Mouse (Mus musculus) lung, postnatal 0 days (tissue): Measurements from ENCODE around the gene Gls2. TPM values are rescaled to one million over a fixed set of nuclear protein-coding genes. Genes with fewer than 3 reads are reported as not detected.

Experiments
- ATAC-seq: fragments of 200-750 bp; cut with Nextera tagmentation; 2 replicates; pipeline ENCODE4 v1.8.0; 2017; ENCODE audit warnings: moderate library complexity
- DNase-seq: peaks from one replicate; pipeline ENCODE4 v3.0.0-alpha.2; 2016; ENCODE audit warnings: low spot score
- H3K27ac ChIP-seq: fragments of 300-500 bp; sonication (generic); 2 replicates; pipeline ENCODE4 v1.5.1; 2014; ENCODE audit warnings: antibody characterized with exemption, mild to moderate bottlenecking, low read length, mixed read lengths
- H3K27me3 ChIP-seq: fragments of 300-500 bp; sonication (generic); replicated peaks from 2 replicates; pipeline ENCODE4 v1.6.1; 2014; ENCODE audit warnings: low read length, mixed read lengths; ENCODE audit not compliant: insufficient read depth
- H3K36me3 ChIP-seq: fragments of 300-500 bp; sonication (generic); 2 replicates; pipeline ENCODE4 v1.6.1; 2014; ENCODE audit warnings: low read length, mixed read lengths; ENCODE audit not compliant: insufficient read depth
- H3K4me1 ChIP-seq: fragments of 300-500 bp; sonication (generic); 2 replicates; pipeline ENCODE4 v1.6.1; 2014; ENCODE audit warnings: antibody characterized with exemption, low read depth, low read length, mixed read lengths; ENCODE audit not compliant: insufficient read depth
- H3K4me2 ChIP-seq: fragments of 300-500 bp; sonication (generic); replicated peaks from 2 replicates; pipeline ENCODE4 v1.6.1; 2014; ENCODE audit warnings: low read depth, mild to moderate bottlenecking, low read length, moderate library complexity, mixed read lengths
- H3K4me3 ChIP-seq: fragments of 300-500 bp; sonication (generic); 2 replicates; pipeline ENCODE4 v1.5.1; 2014; ENCODE audit warnings: low read depth, low read length
- H3K9ac ChIP-seq: fragments of 300-500 bp; sonication (generic); replicated peaks from 2 replicates; pipeline ENCODE4 v1.6.1; 2014; ENCODE audit warnings: low read depth, mild to moderate bottlenecking
- H3K9me3 ChIP-seq: fragments of 300-500 bp; sonication (generic); 2 replicates; pipeline ENCODE4 v1.6.1; 2016; ENCODE audit warnings: low read length, mixed read lengths
- CTCF ChIP-seq: IDR thresholded peaks from 2 replicates; pipeline ENCODE4 v1.5.1; 2016; ENCODE audit warnings: antibody characterized with exemption, mild to moderate bottlenecking
- EP300 ChIP-seq: IDR thresholded peaks from 2 replicates; pipeline ENCODE4 v1.6.1; 2016; ENCODE audit warnings: antibody characterized with exemption, mild to moderate bottlenecking, control low read depth
- WGBS: fragments of 180-500 bp; shearing (Covaris S2); extraction: QIAGEN DNeasy Blood & Tissue Kit; methylation state at CpG from one replicate; pipeline ENCODE4 v1.1.7; 2014; 5-methylcytosine and 5-hydroxymethylcytosine counted together
- polyA plus RNA-seq: library from polyadenylated mRNA; unstranded; fragments of >200 nt; fragmentation: Nextera tagmentation; extraction: Ambion mirVana; gene quantifications from 2 replicates; pipeline ENCODE4 v1.2.1, GENCODE M21; 2015

Gls2 gene
- polyA plus RNA-seq, 1 experiment from 2014 or later = 0.82 TPM

- Histone ChIP-seq H3K9ac (no peak overlapping the region), H3K4me3 (no peak overlapping the region), H3K27me3 (no peaks in the 10 kb centered on the region), H3K4me1 (no peaks in the 10 kb centered on the region), H3K27ac (no peak overlapping the region), H3K9me3 (no peaks in the 10 kb centered on the region), H3K4me2 (no peak overlapping the region), H3K36me3 (peaks cover 6% of the 10 kb centered on the region)
- no peak for ATAC-seq
- TF ChIP-seq EP300 = no peak
- no peak for TF ChIP-seq CTCF
- 90% methylated on average over 13 of the region's 13 CpGs for WGBS
- DNase-seq = no peak
These were observed 56.3 kb downstream of the Gls2 start for GRCm38 (mm10) chr10:128250565-128250964.

GRCm38 (mm10) chr10:128253677-128254255 is 59.5 kb downstream of the Gls2 start, which contains the start of gene Apon:
Gene Apon, plus strand, starts transcription at chr10:128254096.
- Histone ChIP-seq H3K27ac (peak within 1 kb of the TSS; percentile 26; the same call in 1 of the 2 replicates), H3K36me3 (peaks cover 6% of the 10 kb centered on the region), H3K4me2 (no peak within 1 kb of the TSS), H3K9ac (no peak within 1 kb of the TSS), H3K4me3 (no peak within 1 kb of the TSS), H3K9me3 (no peaks in the 10 kb centered on the region), H3K4me1 (no peaks in the 10 kb centered on the region), H3K27me3 (no peaks in the 10 kb centered on the region)
- WGBS = 68% methylated on average over 4 of the region's 4 CpGs
- ATAC-seq (0 out of 2 replicates have a peak, but pooled peaks have one; percentile 23), DNase-seq (peak; percentile 54)
- no peak for TF ChIP-seq CTCF
- TF ChIP-seq EP300 = no peak

GRCm38 (mm10) chr10:128255925-128256324 is 61.7 kb downstream of the Gls2 start:
- WGBS = 79% methylated on average over 8 of the region's 8 CpGs
- Histone ChIP-seq H3K27me3 (no peaks in the 10 kb centered on the region), H3K36me3 (no peaks in the 10 kb centered on the region; the same call in 1 of the 2 replicates), H3K27ac (no peak overlapping the region), H3K9ac (no peak overlapping the region), H3K4me2 (no peak overlapping the region), H3K4me1 (no peaks in the 10 kb centered on the region), H3K9me3 (no peaks in the 10 kb centered on the region), H3K4me3 (no peak overlapping the region)
- no peak for DNase-seq
- TF ChIP-seq EP300 = no peak
- TF ChIP-seq CTCF = no peak
- no peak for ATAC-seq

GRCm38 (mm10) chr10:128256328-128256727 is 62.1 kb downstream of the Gls2 start:
- WGBS = 73% methylated on average over 8 of the region's 8 CpGs
- no peak for TF ChIP-seq EP300
- TF ChIP-seq CTCF = no peak
- DNase-seq = no peak
- no peaks in the 10 kb centered on the region for H3K4me1 ChIP-seq
- no peaks in the 10 kb centered on the region; the same call in 1 of the 2 replicates for H3K36me3 ChIP-seq
- H3K9me3 ChIP-seq = no peaks in the 10 kb centered on the region
- no peak overlapping the region for H3K4me2 ChIP-seq
- no peak for ATAC-seq
- no peak overlapping the region for H3K9ac ChIP-seq
- no peaks in the 10 kb centered on the region for H3K27me3 ChIP-seq
- H3K4me3 ChIP-seq = no peak overlapping the region
- H3K27ac ChIP-seq = no peak overlapping the region

- Histone ChIP-seq H3K36me3 (no peaks in the 10 kb centered on the region), H3K9me3 (no peaks in the 10 kb centered on the region), H3K27me3 (no peaks in the 10 kb centered on the region), H3K9ac (no peak overlapping the region), H3K4me1 (no peaks in the 10 kb centered on the region), H3K4me2 (no peak overlapping the region), H3K27ac (no peak overlapping the region), H3K4me3 (no peak overlapping the region)
- 73% methylated on average over 4 of the region's 4 CpGs for WGBS
- no peak for ATAC-seq
- no peak for DNase-seq
- TF ChIP-seq EP300 = no peak
- TF ChIP-seq CTCF = no peak
These were observed 64.7 kb downstream of the Gls2 start for GRCm38 (mm10) chr10:128258953-128259352.

Other genes starting within 250 kb of the Gls2 start
- not detected in 2 replicates for gene Hsd17b6, start 186.8 kb upstream of the Gls2 start, polyA plus RNA-seq
- gene Prim1, start 179.3 kb upstream of the Gls2 start, polyA plus RNA-seq = 9.3 and 9.5 TPM in 2 replicates
- 445 and 456 TPM in 2 replicates for gene Naca, start 158.9 kb upstream of the Gls2 start, polyA plus RNA-seq
- 239 and 259 TPM in 2 replicates for gene Ptges3, start 135.5 kb upstream of the Gls2 start, polyA plus RNA-seq
- gene Atp5b, start 111.2 kb upstream of the Gls2 start, polyA plus RNA-seq = 1,155 and 1,171 TPM in 2 replicates
- 11.2 and 11.4 TPM in 2 replicates for gene Baz2a, start 102.9 kb upstream of the Gls2 start, polyA plus RNA-seq
- 26.4 and 28.3 TPM in 2 replicates for gene Rbms2, start 14.2 kb upstream of the Gls2 start, polyA plus RNA-seq
- 16.0 and 16.9 TPM in 2 replicates for gene Spryd4, start 17.4 kb downstream of the Gls2 start, polyA plus RNA-seq
- not detected in 2 replicates for gene Mip, start 31.4 kb downstream of the Gls2 start, polyA plus RNA-seq
- 11.2 and 14.5 TPM in 2 replicates for gene Timeless, start 37.6 kb downstream of the Gls2 start, polyA plus RNA-seq
- gene Apon, start 59.6 kb downstream of the Gls2 start, polyA plus RNA-seq = not detected in 2 replicates
- gene Apof, start 74.2 kb downstream of the Gls2 start, polyA plus RNA-seq = not detected in 2 replicates
- 11.8 and 13.4 TPM in 2 replicates for gene Stat2, start 76.1 kb downstream of the Gls2 start, polyA plus RNA-seq
- gene Il23a, start 104.3 kb downstream of the Gls2 start, polyA plus RNA-seq = 0.30 and 0.32 TPM in 2 replicates
- gene Pan2, start 108.9 kb downstream of the Gls2 start, polyA plus RNA-seq = 19.0 and 20.2 TPM in 2 replicates
- gene Cnpy2, start 128.0 kb downstream of the Gls2 start, polyA plus RNA-seq = 243 and 244 TPM in 2 replicates
- 85.4 and 85.8 TPM in 2 replicates for gene Cs, start 143.3 kb downstream of the Gls2 start, polyA plus RNA-seq
- 16.4 and 19.9 TPM in 2 replicates for gene Coq10a, start 174.5 kb downstream of the Gls2 start, polyA plus RNA-seq
- 4.2 and 4.9 TPM in 2 replicates for gene Ankrd52, start 182.7 kb downstream of the Gls2 start, polyA plus RNA-seq
- gene Slc39a5, start 206.8 kb downstream of the Gls2 start, polyA plus RNA-seq = 0.15 TPM in 1 of 2 replicates, not detected in the other
- 48.6 and 54.7 TPM in 2 replicates for gene Nabp2, start 217.0 kb downstream of the Gls2 start, polyA plus RNA-seq
- gene Rnf41, start 217.2 kb downstream of the Gls2 start, polyA plus RNA-seq = 31.3 and 32.2 TPM in 2 replicates